Mouse (Mus musculus): Measurements from ENCODE around the gene Limch1.

Limch1 gene

GRCm38 (mm10) chr5:67099393-67100271 is 354.0 kb downstream of the Limch1 start:
- DNase-seq (ENCODE audit: low spot score in 2 of 2) = no peak

- no peak for DNase-seq (ENCODE audit: low spot score in 2 of 2)
Measured at GRCm38 (mm10) chr5:67100564-67101394, 355.2 kb downstream of the Limch1 start.

GRCm38 (mm10) chr5:67101395-67101760 is 355.8 kb downstream of the Limch1 start:
- no peak for DNase-seq (ENCODE audit: low spot score in 2 of 2)

GRCm38 (mm10) chr5:67101793-67102600 is 356.4 kb downstream of the Limch1 start:
- DNase-seq (ENCODE audit: low spot score in 2 of 2) = no peak

GRCm38 (mm10) chr5:67103016-67103415 is 357.4 kb downstream of the Limch1 start:
- no peak for DNase-seq (ENCODE audit: low spot score in 2 of 2)

GRCm38 (mm10) chr5:67106261-67106660 is 360.6 kb downstream of the Limch1 start:
- no peak for DNase-seq (ENCODE audit: low spot score in 2 of 2)
